Mouse (Mus musculus) naive thymus-derived CD4-positive, alpha-beta T cell, adult 2 months (primary cell): ENCODE results near the gene Gm21294.
"Not testable (repeated sequence)": the region's sequence is repeated elsewhere in the genome, so short reads cannot be mapped to it uniquely, and the experiment has no call there.

Source experiments
- DNase-seq: peaks from one replicate; pipeline ENCODE4 v3.0.0-alpha.2; 2011; ENCODE audit warnings: low read depth

Gm21294 gene

DNA sequence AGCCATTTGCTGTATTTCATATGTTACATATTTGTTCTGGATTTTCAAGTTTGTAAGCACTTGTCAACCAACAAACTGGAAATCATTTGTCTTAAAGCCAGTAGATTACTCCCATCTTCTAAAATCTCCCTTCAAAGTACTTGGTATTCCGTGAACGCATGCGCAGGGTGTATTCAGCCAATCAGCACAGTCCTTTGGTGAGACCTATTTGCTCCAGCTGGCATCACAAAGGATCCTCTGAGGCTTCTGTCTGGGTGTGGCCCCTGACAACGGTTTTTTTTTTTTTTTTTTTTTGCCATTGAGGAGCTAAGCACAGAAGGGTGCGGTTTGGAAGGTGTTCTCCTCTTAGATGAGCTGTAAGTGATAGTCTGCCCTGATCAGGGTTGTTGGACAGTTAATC, at the start of gene Gm21294:
Gene Gm21294, plus strand, starts transcription at position 301 of the 400 bp plus-strand sequence.
- not testable (repeated sequence) for DNase-seq

DNA sequence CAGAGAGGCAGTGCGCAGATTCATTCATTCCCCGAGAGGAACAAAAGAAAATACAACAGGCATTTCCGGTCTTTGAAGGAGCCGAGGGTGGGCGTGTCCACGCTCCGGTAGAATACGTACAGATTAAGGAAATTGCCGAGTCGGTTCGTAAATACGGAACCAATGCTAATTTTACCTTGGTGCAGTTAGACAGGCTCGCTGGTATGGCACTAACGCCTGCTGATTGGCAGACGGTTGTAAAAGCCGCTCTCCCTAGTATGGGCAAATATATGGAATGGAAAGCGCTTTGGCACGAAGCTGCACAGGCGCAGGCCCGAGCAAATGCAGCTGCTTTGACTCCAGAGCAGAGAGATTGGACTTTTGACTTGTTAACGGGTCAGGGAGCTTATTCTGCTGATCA, 73.6 kb downstream of the Gm21294 start:
- not testable (repeated sequence) for DNase-seq
